Mouse (Mus musculus) bone marrow, adult 2 months (tissue): ENCODE results near the gene Tesk2.
"Not testable (repeated sequence)": the region's sequence is repeated elsewhere in the genome, so short reads cannot be mapped to it uniquely, and the experiment has no call there.

ENCODE experiments used
- CTCF ChIP-seq: fragments of 200-500 bp; IDR thresholded peaks from 2 replicates; pipeline ENCODE4 v1.5.1; 2011; ENCODE audit warnings: low read length, control low read depth; ENCODE audit not compliant: control insufficient read depth, insufficient read depth
- POLR2A ChIP-seq: fragments of 200-500 bp; IDR thresholded peaks from 2 replicates; pipeline ENCODE4 v1.6.1; 2011; ENCODE audit warnings: low read depth, mild to moderate bottlenecking, control low read depth, low read length, borderline replicate concordance; ENCODE audit not compliant: control insufficient read depth

DNA sequence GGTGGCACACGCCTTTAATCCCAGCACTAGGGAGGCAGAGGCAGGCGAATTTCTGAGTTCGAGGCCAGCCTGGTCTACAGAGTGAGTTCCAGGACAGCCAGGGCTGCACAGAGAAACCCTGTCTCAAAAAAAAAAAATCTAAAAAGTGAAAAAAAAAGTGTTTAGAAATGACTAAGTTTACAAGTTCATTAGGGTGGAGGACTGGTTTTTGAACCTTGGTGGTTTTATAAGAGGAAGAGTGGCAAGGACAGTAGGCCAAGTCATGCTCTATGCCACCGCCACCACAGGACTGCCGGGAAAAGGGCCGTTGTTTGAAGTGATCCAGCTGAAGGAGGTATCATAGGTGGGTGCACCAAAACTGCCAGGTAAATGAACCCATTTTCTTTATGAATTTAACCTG is 46.0 kb upstream of the Tesk2 start:
- TF ChIP-seq CTCF, POLR2A: not testable (repeated sequence)
